Mouse (Mus musculus) cortical plate, adult 2 months (tissue): ENCODE results near the gene Elf4. TPM values are rescaled to one million over a fixed set of nuclear protein-coding genes. Genes with fewer than 3 reads are reported as not detected.

Experiments
- H3K27ac ChIP-seq: fragments of 200-500 bp; 2 replicates; pipeline ENCODE4 v1.5.1; 2012; ENCODE audit warnings: low read length, control low read depth, inconsistent platforms; ENCODE audit not compliant: insufficient read depth
- H3K4me1 ChIP-seq: fragments of 200-500 bp; 2 replicates; pipeline ENCODE4 v1.6.1; 2011; ENCODE audit warnings: low read length; ENCODE audit not compliant: control insufficient read depth, insufficient read depth
- H3K4me3 ChIP-seq: fragments of 200-500 bp; 2 replicates; pipeline ENCODE4 v1.5.1; 2011; ENCODE audit warnings: mild to moderate bottlenecking, low read length, control low read depth; ENCODE audit not compliant: insufficient read depth
- CTCF ChIP-seq: fragments of 200-500 bp; IDR thresholded peaks from 2 replicates; pipeline ENCODE4 v1.5.1; 2011; ENCODE audit warnings: mild to moderate bottlenecking, control low read depth, low read length; ENCODE audit not compliant: insufficient read depth; ENCODE audit errors: extremely low read depth
- POLR2A ChIP-seq: fragments of 200-500 bp; IDR thresholded peaks from 2 replicates; pipeline ENCODE4 v1.6.1; 2011; ENCODE audit warnings: mild to moderate bottlenecking, low read length, control low read depth; ENCODE audit not compliant: insufficient read depth; ENCODE audit errors: extremely low read depth
- polyA plus RNA-seq: library from polyadenylated mRNA; depleted of rRNA; stranded (reverse); fragments of >200 nt; gene quantifications from 2 replicates; pipeline ENCODE4 v1.2.3, GENCODE M21; 2012

Gene Elf4
- polyA plus RNA-seq, 1 experiment, result 0.79 TPM

- no peak overlapping the region for H3K4me3 ChIP-seq
- H3K4me1 ChIP-seq, result no peaks in the 10 kb centered on the region
- TF ChIP-seq POLR2A (no peak), CTCF (no peak)
- no peak overlapping the region for H3K27ac ChIP-seq
These were observed 37.7 kb downstream of the Elf4 start for GRCm38 (mm10) chrX:48425280-48425679.

DNA sequence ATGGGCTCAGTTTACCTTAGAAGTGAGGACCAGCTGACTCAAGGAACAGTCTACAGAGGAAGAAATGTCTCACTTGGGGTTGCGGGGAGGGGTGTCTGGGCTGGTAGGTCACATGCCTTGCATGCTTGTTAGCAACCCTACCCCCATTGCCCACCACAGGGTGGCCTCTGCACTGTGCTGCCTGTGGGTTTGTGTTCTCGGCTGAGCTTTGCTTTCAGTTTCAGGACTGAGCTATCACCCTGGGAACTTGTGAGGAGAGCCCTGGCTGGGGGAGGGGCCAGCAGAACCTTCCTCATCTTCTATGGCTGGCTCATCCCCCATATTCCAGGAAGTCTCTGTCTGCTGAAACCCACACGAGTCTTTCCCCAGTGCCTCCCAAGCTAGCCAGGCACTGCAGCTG is 38.3 kb downstream of the Elf4 start:
- H3K4me1 ChIP-seq, result no peaks in the 10 kb centered on the region
- no peak overlapping the region for H3K27ac ChIP-seq
- no peak overlapping the region for H3K4me3 ChIP-seq
- TF ChIP-seq CTCF (no peak), POLR2A (no peak)

GRCm38 (mm10) chrX:48423671-48424070 is 39.3 kb downstream of the Elf4 start:
- Histone ChIP-seq H3K4me1 (no peaks in the 10 kb centered on the region), H3K4me3 (no peak overlapping the region), H3K27ac (no peak overlapping the region)
- TF ChIP-seq POLR2A, result no peak
- TF ChIP-seq CTCF, result no peak

- H3K27ac ChIP-seq, result no peak overlapping the region
- no peaks in the 10 kb centered on the region for H3K4me1 ChIP-seq
- no peak overlapping the region for H3K4me3 ChIP-seq
- TF ChIP-seq CTCF, result peak; percentile 73
- TF ChIP-seq POLR2A, result no peak
These were observed 39.9 kb downstream of the Elf4 start for GRCm38 (mm10) chrX:48422986-48423385.

DNA sequence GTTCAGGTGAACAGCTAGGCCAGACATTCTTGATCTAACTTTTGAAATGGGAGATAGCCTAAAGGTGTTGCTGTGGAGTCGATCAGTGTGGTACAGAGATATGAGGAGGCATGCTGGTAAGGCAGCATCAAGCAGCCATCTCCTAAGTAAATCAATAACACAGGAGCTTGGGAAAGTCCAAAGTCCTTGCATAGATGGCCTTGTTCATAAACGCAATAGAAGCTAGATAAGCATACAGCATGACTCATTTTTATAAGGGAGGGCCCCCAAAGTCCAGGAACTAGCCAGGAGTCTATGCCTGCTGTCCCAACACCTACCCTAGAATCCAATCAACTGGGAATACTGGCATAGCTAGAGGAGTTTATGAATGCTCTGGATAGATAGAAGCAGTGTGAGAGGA is 44.5 kb downstream of the Elf4 start:
- Histone ChIP-seq H3K4me1 (no peaks in the 10 kb centered on the region), H3K4me3 (no peak overlapping the region), H3K27ac (no peak overlapping the region)
- TF ChIP-seq CTCF (no peak), POLR2A (no peak)

- Histone ChIP-seq H3K4me3 (no peak overlapping the region), H3K27ac (no peak overlapping the region), H3K4me1 (no peaks in the 10 kb centered on the region)
- TF ChIP-seq POLR2A (no peak), CTCF (no peak)
These were observed 48.6 kb downstream of the Elf4 start for GRCm38 (mm10) chrX:48414291-48414690.

DNA sequence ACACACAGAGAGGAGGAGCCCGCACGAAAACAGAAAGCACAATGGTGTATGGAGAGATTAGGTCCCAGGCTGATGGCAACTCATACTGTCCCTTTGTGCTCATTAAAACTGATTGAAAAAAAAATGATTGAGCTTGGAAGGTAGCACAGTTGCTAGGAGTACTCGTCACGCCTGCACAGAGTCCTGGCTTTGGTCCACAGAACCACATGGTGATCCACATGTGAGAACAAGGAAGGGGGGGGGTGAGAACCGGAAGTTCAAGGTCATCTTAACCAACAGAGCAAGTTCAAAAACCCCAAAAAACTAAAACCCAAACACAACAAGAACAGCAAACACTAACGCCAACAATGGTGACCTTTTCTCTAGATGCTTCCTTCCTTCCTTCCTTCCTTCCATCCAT is 50.3 kb downstream of the Elf4 start:
- TF ChIP-seq CTCF, result no peak
- TF ChIP-seq POLR2A, result no peak
- H3K4me3 ChIP-seq, result no peak overlapping the region
- H3K27ac ChIP-seq, result no peak overlapping the region
- no peaks in the 10 kb centered on the region for H3K4me1 ChIP-seq

DNA sequence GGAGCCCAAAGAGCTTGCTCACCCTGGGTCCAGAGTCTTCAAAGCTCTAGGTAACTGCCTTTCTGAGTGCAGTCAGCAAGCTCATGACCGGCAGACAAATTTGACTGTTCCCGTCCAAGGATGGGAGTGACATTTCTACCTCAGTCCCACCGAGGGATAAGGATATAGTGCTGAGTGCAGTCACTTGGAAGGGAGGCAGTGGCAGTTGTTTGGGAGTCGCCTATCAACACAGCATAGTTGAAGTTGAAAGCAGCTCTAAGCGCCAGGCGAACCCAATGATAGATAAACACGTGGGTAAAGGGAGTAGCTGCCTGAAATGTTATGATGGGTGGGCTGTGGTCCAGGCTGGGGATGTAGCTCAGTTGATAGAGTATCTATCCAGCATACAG is 52.5 kb downstream of the Elf4 start:
- TF ChIP-seq CTCF, result no peak
- TF ChIP-seq POLR2A, result no peak
- Histone ChIP-seq H3K27ac (no peak overlapping the region), H3K4me1 (no peaks in the 10 kb centered on the region), H3K4me3 (no peak overlapping the region; the same call in 1 of the 2 replicates)

GRCm38 (mm10) chrX:48409611-48410387 is 53.1 kb downstream of the Elf4 start:
- TF ChIP-seq POLR2A (no peak), CTCF (peak; percentile 48)
- Histone ChIP-seq H3K4me3 (peak overlapping the region; percentile 33), H3K4me1 (no peaks in the 10 kb centered on the region), H3K27ac (no peak overlapping the region)

- no peaks in the 10 kb centered on the region for H3K4me1 ChIP-seq
- no peak overlapping the region for H3K27ac ChIP-seq
- TF ChIP-seq POLR2A (no peak), CTCF (no peak)
- no peak overlapping the region for H3K4me3 ChIP-seq
These were observed 57.8 kb downstream of the Elf4 start for GRCm38 (mm10) chrX:48405141-48405540.
